Mouse (Mus musculus): ENCODE measurements around the gene Gm17387. TPM values are rescaled to one million over a fixed set of nuclear protein-coding genes. Genes with fewer than 3 reads are reported as not detected.

Gene Gm17387
- polyA plus RNA-seq, 1 experiment from 2014 or later: not detected

DNA sequence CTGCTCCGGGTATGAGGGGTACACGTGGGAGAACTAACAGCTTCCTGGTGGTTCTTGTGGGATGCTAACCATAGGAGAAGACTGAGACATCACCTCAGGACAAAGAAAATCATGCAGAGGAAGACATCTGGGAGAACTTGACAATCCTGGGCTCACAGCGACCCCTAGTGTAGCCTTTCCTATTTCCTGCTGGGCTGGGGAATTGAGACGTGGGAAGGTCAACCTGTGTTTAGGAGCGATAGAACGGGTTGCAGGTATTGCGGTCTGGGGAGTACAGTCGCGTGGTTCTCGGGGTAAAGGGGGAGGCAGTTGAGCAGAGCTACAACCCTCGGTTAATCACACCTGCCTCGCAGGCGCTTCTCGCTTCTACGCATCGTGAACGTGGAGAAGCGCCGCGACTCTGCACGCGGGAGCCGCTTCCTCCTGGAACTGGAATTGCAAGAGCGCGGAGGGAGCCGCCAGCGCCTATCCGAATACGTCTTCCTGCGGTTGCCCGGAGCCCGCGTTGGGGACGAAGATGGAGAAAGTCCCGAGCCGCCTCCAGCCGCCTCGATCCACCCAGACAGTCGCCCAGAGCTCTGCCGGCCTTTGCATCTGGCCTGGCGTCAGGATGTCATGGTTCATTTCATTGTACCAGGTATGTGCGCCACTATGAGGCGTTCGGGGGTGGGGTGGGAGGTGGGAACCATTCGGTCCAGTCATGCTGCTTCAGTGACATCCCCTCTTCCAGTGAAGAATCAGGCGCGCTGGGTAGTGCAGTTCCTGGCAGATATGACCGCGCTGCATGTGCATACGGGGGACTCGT is 41.3 kb downstream of the Gm17387 start:
- Histone ChIP-seq H3K36me3 (no peaks in the 10 kb centered on the region), H3K27ac (no peak overlapping the region), H3K9ac (peak overlapping the region; percentile 26; the same call in 1 of the 2 replicates), H3K9me3 (no peaks in the 10 kb centered on the region), H3K4me2 (peak overlapping the region; percentile 82), H3K27me3 (peaks cover 39% of the 10 kb centered on the region), H3K4me1 (peaks cover 7% of the 10 kb centered on the region; the same call in 1 of the 2 replicates), H3K4me3 (peak overlapping the region; percentile 38)
- WGBS: under 1% methylated on average over 51 of the region's 51 CpGs
- ATAC-seq (ENCODE audit: borderline replicate concordance, extremely low read depth, low FRiP score, low TSS enrichment): no peak

GRCm38 (mm10) chr7:141072017-141072745 is 43.2 kb downstream of the Gm17387 start:
- peaks cover 7% of the 10 kb centered on the region; the same call in 1 of the 2 replicates for H3K4me1 ChIP-seq
- no peaks in the 10 kb centered on the region for H3K36me3 ChIP-seq
- ATAC-seq (ENCODE audit: borderline replicate concordance, extremely low read depth, low FRiP score, low TSS enrichment): no peak
- H3K27ac ChIP-seq: no peak overlapping the region
- 0 out of 2 replicates have a peak overlapping the region, but pooled peaks have one; percentile 24 for H3K4me2 ChIP-seq
- no peak overlapping the region for H3K4me3 ChIP-seq
- no peaks in the 10 kb centered on the region for H3K9me3 ChIP-seq
- 19% methylated on average over 23 of the region's 23 CpGs for WGBS
- H3K9ac ChIP-seq: no peak overlapping the region
- H3K27me3 ChIP-seq: peaks cover 39% of the 10 kb centered on the region

DNA sequence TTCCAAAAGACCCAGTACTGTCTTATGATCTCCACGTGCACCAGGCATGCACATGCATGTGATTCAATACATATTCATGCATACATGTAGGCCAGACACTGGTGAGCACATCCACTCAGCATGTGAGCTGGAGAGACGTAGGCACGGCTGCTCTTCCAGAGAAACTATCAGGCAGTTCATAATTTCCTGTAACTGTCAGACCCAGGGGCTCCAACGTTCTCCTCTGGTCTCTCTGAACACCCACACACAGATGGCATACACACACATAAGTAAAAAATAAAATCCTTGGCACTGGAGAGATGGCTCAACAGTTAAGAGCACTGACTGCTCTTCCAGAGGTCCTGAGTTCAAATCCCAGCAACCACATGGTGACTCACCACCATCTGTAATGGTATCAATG is 44.9 kb downstream of the Gm17387 start:
- WGBS: 63% methylated on average over 4 of the region's 4 CpGs
- Histone ChIP-seq H3K4me1 (peaks cover 7% of the 10 kb centered on the region; the same call in 1 of the 2 replicates), H3K9ac (no peak overlapping the region), H3K36me3 (no peaks in the 10 kb centered on the region), H3K4me3 (no peak overlapping the region), H3K9me3 (no peaks in the 10 kb centered on the region), H3K4me2 (no peak overlapping the region), H3K27ac (no peak overlapping the region), H3K27me3 (peaks cover 34% of the 10 kb centered on the region)
- no peak for ATAC-seq (ENCODE audit: borderline replicate concordance, extremely low read depth, low FRiP score, low TSS enrichment)

GRCm38 (mm10) chr7:141077841-141078240 is 48.9 kb downstream of the Gm17387 start, which contains the start of gene Pkp3:
Gene Pkp3, plus strand, starts transcription at chr7:141078218.
- no peaks in the 10 kb centered on the region for H3K9me3 ChIP-seq
- H3K9ac ChIP-seq: no peak within 1 kb of the TSS
- 84% methylated on average over 15 of the region's 15 CpGs for WGBS
- H3K4me1 ChIP-seq: no peaks in the 10 kb centered on the region
- no peaks in the 10 kb centered on the region for H3K36me3 ChIP-seq
- H3K27ac ChIP-seq: 0 out of 2 replicates have a peak within 1 kb of the TSS, but pooled peaks have one; percentile 41
- H3K27me3 ChIP-seq: 0 out of 2 replicates have a peak, but pooled peaks cover 3% of the 10 kb centered on the region
- H3K4me2 ChIP-seq: no peak within 1 kb of the TSS
- ATAC-seq (ENCODE audit: borderline replicate concordance, extremely low read depth, low FRiP score, low TSS enrichment): no peak
- H3K4me3 ChIP-seq: no peak within 1 kb of the TSS

GRCm38 (mm10) chr7:141078876-141079275 is 49.9 kb downstream of the Gm17387 start:
- 0 out of 2 replicates have a peak overlapping the region, but pooled peaks have one; percentile 41 for H3K27ac ChIP-seq
- H3K4me1 ChIP-seq: no peaks in the 10 kb centered on the region
- 0 out of 2 replicates have a peak, but pooled peaks cover 3% of the 10 kb centered on the region for H3K27me3 ChIP-seq
- no peak overlapping the region; the same call in 1 of the 2 replicates for H3K4me2 ChIP-seq
- H3K9me3 ChIP-seq: no peaks in the 10 kb centered on the region
- H3K4me3 ChIP-seq: no peak overlapping the region
- no peak overlapping the region for H3K9ac ChIP-seq
- no peak for ATAC-seq (ENCODE audit: borderline replicate concordance, extremely low read depth, low FRiP score, low TSS enrichment)
- WGBS: 78% methylated on average over 4 of the region's 4 CpGs
- no peaks in the 10 kb centered on the region for H3K36me3 ChIP-seq

Other genes with a start within 250 kb of the Gm17387 start
- 0.14 TPM in 1 of 2 replicates, not detected in the other for gene Syce1, start 241.3 kb upstream of the Gm17387 start, polyA plus RNA-seq (2015; fragmentation: Nextera tagmentation; extraction: Ambion mirVana)
- 0.52 and 0.59 TPM in 2 replicates for gene Zfp941, start 207.0 kb upstream of the Gm17387 start, polyA plus RNA-seq (2015; fragmentation: Nextera tagmentation; extraction: Ambion mirVana)
- 4.4 and 5.1 TPM in 2 replicates for gene Urah, start 194.1 kb upstream of the Gm17387 start, polyA plus RNA-seq (2015; fragmentation: Nextera tagmentation; extraction: Ambion mirVana)
- gene Scgb1c1, start 183.6 kb upstream of the Gm17387 start, polyA plus RNA-seq (2015; fragmentation: Nextera tagmentation; extraction: Ambion mirVana): not detected in 2 replicates
- gene Odf3, start 181.3 kb upstream of the Gm17387 start, polyA plus RNA-seq (2015; fragmentation: Nextera tagmentation; extraction: Ambion mirVana): not detected in 2 replicates
- gene Gm45785, start 172.8 kb upstream of the Gm17387 start, polyA plus RNA-seq (2015; fragmentation: Nextera tagmentation; extraction: Ambion mirVana): not detected in 2 replicates
- gene Ric8a, start 172.2 kb upstream of the Gm17387 start, polyA plus RNA-seq (2015; fragmentation: Nextera tagmentation; extraction: Ambion mirVana): 58.2 and 58.8 TPM in 2 replicates
- 35.1 and 41.0 TPM in 2 replicates for gene Bet1l, start 171.6 kb upstream of the Gm17387 start, polyA plus RNA-seq (2015; fragmentation: Nextera tagmentation; extraction: Ambion mirVana)
- 243 and 252 TPM in 2 replicates for gene Psmd13, start 147.2 kb upstream of the Gm17387 start, polyA plus RNA-seq (2015; fragmentation: Nextera tagmentation; extraction: Ambion mirVana)
- gene Sirt3, start 146.8 kb upstream of the Gm17387 start, polyA plus RNA-seq (2015; fragmentation: Nextera tagmentation; extraction: Ambion mirVana): 22.8 and 22.9 TPM in 2 replicates
- gene Cox8b, start 128.7 kb upstream of the Gm17387 start, polyA plus RNA-seq (2015; fragmentation: Nextera tagmentation; extraction: Ambion mirVana): 6.2 and 8.5 TPM in 2 replicates
- gene Nlrp6, start 108.2 kb upstream of the Gm17387 start, polyA plus RNA-seq (2015; fragmentation: Nextera tagmentation; extraction: Ambion mirVana): 0.26 and 0.72 TPM in 2 replicates
- 18.7 and 21.0 TPM in 2 replicates for gene Pgghg, start 87.7 kb upstream of the Gm17387 start, polyA plus RNA-seq (2015; fragmentation: Nextera tagmentation; extraction: Ambion mirVana)
- 2.8 and 4.0 TPM in 2 replicates for gene Ifitm5, start 78.8 kb upstream of the Gm17387 start, polyA plus RNA-seq (2015; fragmentation: Nextera tagmentation; extraction: Ambion mirVana)
- gene Gm45717, start 73.2 kb upstream of the Gm17387 start, polyA plus RNA-seq (2015; fragmentation: Nextera tagmentation; extraction: Ambion mirVana): not detected in 2 replicates
- 925 and 963 TPM in 2 replicates for gene Ifitm2, start 73.1 kb upstream of the Gm17387 start, polyA plus RNA-seq (2015; fragmentation: Nextera tagmentation; extraction: Ambion mirVana)
- gene Ifitm1, start 61.9 kb upstream of the Gm17387 start, polyA plus RNA-seq (2015; fragmentation: Nextera tagmentation; extraction: Ambion mirVana): 47.1 and 54.5 TPM in 2 replicates
- gene Ifitm3, start 18.4 kb upstream of the Gm17387 start, polyA plus RNA-seq (2015; fragmentation: Nextera tagmentation; extraction: Ambion mirVana): 238 and 246 TPM in 2 replicates
- gene Ifitm6, start 11.2 kb upstream of the Gm17387 start, polyA plus RNA-seq (2015; fragmentation: Nextera tagmentation; extraction: Ambion mirVana): 1.4 and 1.6 TPM in 2 replicates
- gene B4galnt4, start 32.0 kb downstream of the Gm17387 start, polyA plus RNA-seq (2015; fragmentation: Nextera tagmentation; extraction: Ambion mirVana): 5.3 and 5.8 TPM in 2 replicates
- 14.6 and 15.2 TPM in 2 replicates for gene Pkp3, start 49.1 kb downstream of the Gm17387 start, polyA plus RNA-seq (2015; fragmentation: Nextera tagmentation; extraction: Ambion mirVana)
- gene Sigirr, start 71.4 kb downstream of the Gm17387 start, polyA plus RNA-seq (2015; fragmentation: Nextera tagmentation; extraction: Ambion mirVana): 12.8 and 15.1 TPM in 2 replicates
- 6.4 and 6.5 TPM in 2 replicates for gene Ano9, start 88.7 kb downstream of the Gm17387 start, polyA plus RNA-seq (2015; fragmentation: Nextera tagmentation; extraction: Ambion mirVana)
- gene Ptdss2, start 93.3 kb downstream of the Gm17387 start, polyA plus RNA-seq (2015; fragmentation: Nextera tagmentation; extraction: Ambion mirVana): 70.1 and 70.6 TPM in 2 replicates
- gene Rnh1, start 143.7 kb downstream of the Gm17387 start, polyA plus RNA-seq (2015; fragmentation: Nextera tagmentation; extraction: Ambion mirVana): 143 and 152 TPM in 2 replicates
- gene Hras, start 164.9 kb downstream of the Gm17387 start, polyA plus RNA-seq (2015; fragmentation: Nextera tagmentation; extraction: Ambion mirVana): 99.9 and 102 TPM in 2 replicates
- gene Lrrc56, start 165.0 kb downstream of the Gm17387 start, polyA plus RNA-seq (2015; fragmentation: Nextera tagmentation; extraction: Ambion mirVana): 5.8 and 6.9 TPM in 2 replicates
- 1.1 and 1.3 TPM in 2 replicates for gene Lmntd2, start 184.9 kb downstream of the Gm17387 start, polyA plus RNA-seq (2015; fragmentation: Nextera tagmentation; extraction: Ambion mirVana)
- 59.7 and 62.6 TPM in 2 replicates for gene Rassf7, start 186.7 kb downstream of the Gm17387 start, polyA plus RNA-seq (2015; fragmentation: Nextera tagmentation; extraction: Ambion mirVana)
- gene Phrf1, start 199.7 kb downstream of the Gm17387 start, polyA plus RNA-seq (2015; fragmentation: Nextera tagmentation; extraction: Ambion mirVana): 71.8 and 71.9 TPM in 2 replicates
- gene Irf7, start 237.3 kb downstream of the Gm17387 start, polyA plus RNA-seq (2015; fragmentation: Nextera tagmentation; extraction: Ambion mirVana): 3.0 and 4.6 TPM in 2 replicates
- not detected in 2 replicates for gene Cdhr5, start 247.7 kb downstream of the Gm17387 start, polyA plus RNA-seq (2015; fragmentation: Nextera tagmentation; extraction: Ambion mirVana)